Mouse (Mus musculus) CH12.LX (cell line): ENCODE results near the gene Ptprq. TPM values are rescaled to one million over a fixed set of nuclear protein-coding genes. Genes with fewer than 3 reads are reported as not detected.

ENCODE experiments used
- DNase-seq: peaks from one replicate; pipeline ENCODE4 v3.0.0-alpha.2; 2013; ENCODE audit errors: extremely low read depth
- H3K27ac ChIP-seq: 2 replicates; pipeline ENCODE4 v1.5.1; 2012; ENCODE audit warnings: low read depth, mild to moderate bottlenecking, control low read depth, moderate library complexity; ENCODE audit not compliant: insufficient read depth
- H3K27me3 ChIP-seq: replicated peaks from 2 replicates; pipeline ENCODE3; 2012; ENCODE audit warnings: inconsistent platforms
- H3K36me3 ChIP-seq, 2 experiments: replicated peaks in 1 of 2; 2 replicates each; pipeline versions ENCODE3 to v1.6.1; 2012; ENCODE audit warnings: inconsistent platforms in 1 of 2, low read length in 1 of 2, mild to moderate bottlenecking in 1 of 2, mixed read lengths in 1 of 2, moderate library complexity in 1 of 2; ENCODE audit not compliant: control insufficient read depth in 1 of 2, insufficient read depth in 1 of 2
- H3K4me1 ChIP-seq, 2 experiments: 2 replicates each; pipeline ENCODE4 v1.6.1; 2012; ENCODE audit warnings: inconsistent platforms in 1 of 2, moderate library complexity in 1 of 2; ENCODE audit not compliant: insufficient read depth in 2 of 2, control insufficient read depth in 1 of 2
- H3K4me2 ChIP-seq: 2 replicates; pipeline ENCODE4 v1.6.1; 2012; ENCODE audit warnings: low read depth, mild to moderate bottlenecking, control low read depth; ENCODE audit not compliant: poor library complexity, insufficient read depth, severe bottlenecking
- H3K4me3 ChIP-seq, 3 experiments: fragments of 150-350 bp in 1 of 3; sonication (generic) in 1 of 3; replicated peaks in 1 of 3; 2 replicates each; pipeline versions ENCODE3 to v1.5.1; 2011 to 2012; ENCODE audit warnings: low read depth in 2 of 3, low read length in 2 of 3, mild to moderate bottlenecking in 2 of 3, moderate library complexity in 2 of 3, control low read depth in 1 of 3, improper control_type of control experiment in 1 of 3, inconsistent platforms in 1 of 3, mixed read lengths in 1 of 3; ENCODE audit not compliant: poor library complexity in 1 of 3
- H3K79me2 ChIP-seq: replicated peaks from 2 replicates; pipeline ENCODE4 v1.6.1; 2012; ENCODE audit warnings: mild to moderate bottlenecking, moderate library complexity; ENCODE audit not compliant: control insufficient read depth, poor library complexity, insufficient read depth, severe bottlenecking; ENCODE audit errors: extremely low read depth
- H3K9ac ChIP-seq: 2 replicates; pipeline ENCODE4 v1.6.1; 2012; ENCODE audit warnings: low read depth, mild to moderate bottlenecking, control low read depth, moderate library complexity; ENCODE audit not compliant: insufficient read depth
- H3K9me3 ChIP-seq: replicated peaks from 2 replicates; pipeline ENCODE3; 2012; ENCODE audit warnings: low read length, inconsistent platforms, mixed read lengths
- CHD1 ChIP-seq: IDR thresholded peaks from 2 replicates; pipeline ENCODE4 v1.6.1; 2012; ENCODE audit warnings: low read depth, low read length, improper control_type of control experiment, inconsistent platforms
- CTCF ChIP-seq, 2 experiments: IDR thresholded peaks in 1 of 2; conservative IDR thresholded peaks in 1 of 2; 2 replicates each; pipeline ENCODE4 v1.5.1; 2011 to 2012; ENCODE audit warnings: low read depth in 2 of 2, low read length in 2 of 2, improper control_type of control experiment in 1 of 2, inconsistent platforms in 1 of 2, mild to moderate bottlenecking in 1 of 2, moderate library complexity in 1 of 2
- ELF1 ChIP-seq: IDR thresholded peaks from 2 replicates; pipeline ENCODE4 v1.6.1; 2014; ENCODE audit warnings: low read depth, mild to moderate bottlenecking, inconsistent platforms, low read length, improper control_type of control experiment
- EP300 ChIP-seq: IDR thresholded peaks from 2 replicates; pipeline ENCODE4 v1.6.1; 2011; ENCODE audit warnings: low read length, improper control_type of control experiment
- ETS1 ChIP-seq: conservative IDR thresholded peaks from 2 replicates; pipeline ENCODE4 v1.6.1; 2012; ENCODE audit warnings: low read depth, mild to moderate bottlenecking, inconsistent platforms, low read length, improper control_type of control experiment, moderate library complexity
- HCFC1 ChIP-seq: IDR thresholded peaks from 2 replicates; pipeline ENCODE4 v1.6.1; 2012; ENCODE audit warnings: low read depth, mild to moderate bottlenecking, inconsistent platforms, low read length, improper control_type of control experiment
- IRF4 ChIP-seq: IDR thresholded peaks from 2 replicates; pipeline ENCODE4 v1.6.1; 2014; ENCODE audit warnings: low read depth, mild to moderate bottlenecking, inconsistent platforms, low read length, improper control_type of control experiment
- JUN ChIP-seq: IDR thresholded peaks from 2 replicates; pipeline ENCODE4 v1.6.1; 2011; ENCODE audit warnings: low read depth, mild to moderate bottlenecking, low read length, improper control_type of control experiment, moderate library complexity; ENCODE audit not compliant: insufficient read depth
- KAT2A ChIP-seq: IDR thresholded peaks from 2 replicates; pipeline ENCODE4 v1.6.1; 2012; ENCODE audit warnings: low read length, improper control_type of control experiment, inconsistent platforms; ENCODE audit not compliant: insufficient replicate concordance
- MAFK ChIP-seq: IDR thresholded peaks from 2 replicates; pipeline ENCODE4 v1.6.1; 2011; ENCODE audit warnings: low read length, improper control_type of control experiment; ENCODE audit not compliant: insufficient replicate concordance
- MAX ChIP-seq: IDR thresholded peaks from 2 replicates; pipeline ENCODE4 v1.6.1; 2011; ENCODE audit warnings: low read length, improper control_type of control experiment
- MAZ ChIP-seq: IDR thresholded peaks from 2 replicates; pipeline ENCODE4 v1.6.1; 2012; ENCODE audit warnings: low read depth, mild to moderate bottlenecking, inconsistent platforms, low read length, improper control_type of control experiment, moderate library complexity
- MYC ChIP-seq: IDR thresholded peaks from 2 replicates; pipeline ENCODE4 v1.6.1; 2011; ENCODE audit warnings: low read depth, mild to moderate bottlenecking, improper control_type of control experiment, low read length
- NELFE ChIP-seq: IDR thresholded peaks from 2 replicates; pipeline ENCODE4 v1.6.1; 2011; ENCODE audit warnings: low read depth, low read length, improper control_type of control experiment
- NRF1 ChIP-seq: IDR thresholded peaks from 2 replicates; pipeline ENCODE4 v1.6.1; 2014; ENCODE audit warnings: low read depth, mild to moderate bottlenecking, inconsistent platforms, low read length, improper control_type of control experiment, moderate library complexity
- PAX5 ChIP-seq: IDR thresholded peaks from 2 replicates; pipeline ENCODE4 v1.6.1; 2012; ENCODE audit warnings: low read length, inconsistent platforms, mixed read lengths
- POLR2A ChIP-seq: IDR thresholded peaks from 2 replicates; pipeline ENCODE4 v1.6.1; 2011; ENCODE audit warnings: low read depth, mild to moderate bottlenecking, improper control_type of control experiment, low read length
- RCOR1 ChIP-seq: conservative IDR thresholded peaks from 2 replicates; pipeline ENCODE4 v1.6.1; 2012; ENCODE audit warnings: low read depth, mild to moderate bottlenecking, inconsistent platforms, low read length, improper control_type of control experiment
- SMC3 ChIP-seq: IDR thresholded peaks from 2 replicates; pipeline ENCODE4 v1.6.1; 2011; ENCODE audit warnings: low read depth, low read length, improper control_type of control experiment
- TBP ChIP-seq: conservative IDR thresholded peaks from 2 replicates; pipeline ENCODE4 v1.6.1; 2011; ENCODE audit warnings: low read depth, low read length, improper control_type of control experiment
- TCF12 ChIP-seq: IDR thresholded peaks from 2 replicates; pipeline ENCODE4 v1.6.1; 2014; ENCODE audit warnings: low read depth, mild to moderate bottlenecking, inconsistent platforms, low read length, improper control_type of control experiment
- USF1 ChIP-seq: IDR thresholded peaks from 2 replicates; pipeline ENCODE4 v1.6.1; 2014; ENCODE audit warnings: low read depth, mild to moderate bottlenecking, inconsistent platforms, low read length, improper control_type of control experiment
- USF2 ChIP-seq: conservative IDR thresholded peaks from 2 replicates; pipeline ENCODE4 v1.6.1; 2011; ENCODE audit warnings: low read depth, low read length, improper control_type of control experiment
- ZC3H11A ChIP-seq: IDR thresholded peaks from 2 replicates; pipeline ENCODE4 v1.6.1; 2012; ENCODE audit warnings: low read depth, mild to moderate bottlenecking, inconsistent platforms, low read length, improper control_type of control experiment
- ZMIZ1 ChIP-seq: IDR thresholded peaks from 2 replicates; pipeline ENCODE4 v1.6.1; 2012; ENCODE audit warnings: low read depth, mild to moderate bottlenecking, inconsistent platforms, low read length, improper control_type of control experiment
- dilution Hi-C: fragments of 300-500 bp; cut with MboI; formaldehyde crosslinking; loops from 2 replicates; pipeline ENCODE4 v1.14.3; 2020; ENCODE audit warnings: low sequenced_read_pairs; ENCODE audit not compliant: extremely low pct_unique_long_range_greater_than_20kb, extremely low pct_ligation_motif_present
- in situ Hi-C: fragments of 300-500 bp; cut with MboI; formaldehyde crosslinking; loops from 3 replicates; pipeline ENCODE4 v1.14.3; 2019; ENCODE audit warnings: low sequenced_read_pairs, low pct_ligation_motif_present, low pct_unique_long_range_greater_than_20kb, mixed read lengths
- polyA plus RNA-seq: library from polyadenylated mRNA; unstranded; fragments of >175 nt; gene quantifications from 2 replicates; pipeline ENCODE4 v1.2.1, GENCODE M21; 2012; ENCODE audit warnings: low read depth; ENCODE audit not compliant: insufficient read length
- total RNA-seq, 2 experiments: library from RNA; depleted of rRNA; stranded (reverse); fragments of 300-350 nt in 1 of 2; fragments of >200 nt in 1 of 2; gene quantifications; 2 replicates each; pipeline ENCODE4 v1.2.3; 2012 to 2014

Ptprq gene
- total and polyA plus RNA-seq, 3 experiments: not detected

- no peak overlapping the region for H3K4me2 ChIP-seq
- no peak overlapping the region for H3K9ac ChIP-seq
- no peak overlapping the region for H3K4me3 ChIP-seq
- no peaks in the 10 kb centered on the region for H3K79me2 ChIP-seq
- no peaks in the 10 kb centered on the region for H3K4me1 ChIP-seq
- H3K9me3 ChIP-seq: no peaks in the 10 kb centered on the region
- H3K27me3 ChIP-seq: no peaks in the 10 kb centered on the region
- no peak overlapping the region for H3K27ac ChIP-seq
- no peak for DNase-seq
- TF ChIP-seq CTCF (conservative IDR thresholded peaks at IDR 0.05 in 1 of 2, IDR thresholded peaks at IDR 0.05 in 1 of 2; ENCODE audit: low read depth in 2 of 2, low read length in 2 of 2): no peak
- no peak for TF ChIP-seq ELF1
- no peak for TF ChIP-seq NRF1
- no peak for TF ChIP-seq HCFC1
- no peak for TF ChIP-seq KAT2A
- no peak for TF ChIP-seq MYC
- TF ChIP-seq USF1: no peak
- TF ChIP-seq USF2: no peak
- no peak for TF ChIP-seq CHD1
- TF ChIP-seq POLR2A: no peak
- no peak for TF ChIP-seq ETS1
- TF ChIP-seq, all 38 proteins: peak for 0
- in situ Hi-C loops (no loop called here), dilution Hi-C loops (no loop called here)
- H3K36me3 ChIP-seq: no peaks in the 10 kb centered on the region
Measured at GRCm38 (mm10) chr10:107737743-107738142, 17.9 kb upstream of the Ptprq start.

GRCm38 (mm10) chr10:107735448-107735847, 15.6 kb upstream of the Ptprq start:
- no peak for DNase-seq
- Histone ChIP-seq H3K4me1 (no peaks in the 10 kb centered on the region), H3K27me3 (no peaks in the 10 kb centered on the region), H3K27ac (no peak overlapping the region), H3K4me3 (no peak overlapping the region), H3K4me2 (no peak overlapping the region), H3K9me3 (no peaks in the 10 kb centered on the region), H3K79me2 (no peaks in the 10 kb centered on the region), H3K36me3 (no peaks in the 10 kb centered on the region), H3K9ac (no peak overlapping the region)
- in situ Hi-C loops (no loop called here), dilution Hi-C loops (no loop called here)
- TF ChIP-seq TBP: no peak
- no peak for TF ChIP-seq MAZ
- TF ChIP-seq PAX5: no peak
- TF ChIP-seq ETS1: no peak
- TF ChIP-seq CTCF (conservative IDR thresholded peaks at IDR 0.05 in 1 of 2, IDR thresholded peaks at IDR 0.05 in 1 of 2; ENCODE audit: low read depth in 2 of 2, low read length in 2 of 2): no peak
- no peak for TF ChIP-seq IRF4
- TF ChIP-seq USF1: no peak

GRCm38 (mm10) chr10:107734327-107734726, 14.5 kb upstream of the Ptprq start:
- H3K4me3 ChIP-seq: no peak overlapping the region
- dilution Hi-C loops (no loop called here), in situ Hi-C loops (no loop called here)
- H3K27ac ChIP-seq: no peak overlapping the region
- DNase-seq: no peak
- H3K9ac ChIP-seq: no peak overlapping the region
- H3K4me1 ChIP-seq: no peaks in the 10 kb centered on the region
- TF ChIP-seq NELFE (no peak), MAX (no peak), MAFK (no peak), SMC3 (no peak), POLR2A (no peak), RCOR1 (no peak), ELF1 (no peak), PAX5 (no peak), ZMIZ1 (no peak), ZC3H11A (no peak), JUN (no peak), EP300 (no peak), CTCF (conservative IDR thresholded peaks at IDR 0.05 in 1 of 2, IDR thresholded peaks at IDR 0.05 in 1 of 2; ENCODE audit: low read depth in 2 of 2, low read length in 2 of 2) (no peak), ETS1 (no peak), TCF12 (no peak)
- H3K27me3 ChIP-seq: no peaks in the 10 kb centered on the region
- H3K4me2 ChIP-seq: no peak overlapping the region
- no peaks in the 10 kb centered on the region for H3K36me3 ChIP-seq
- H3K79me2 ChIP-seq: no peaks in the 10 kb centered on the region
- H3K9me3 ChIP-seq: no peaks in the 10 kb centered on the region
